Mouse (Mus musculus): ENCODE data around the gene Tnik.

The Tnik gene

GRCm38 (mm10) chr3:28358391-28358790 is 95.4 kb downstream of the Tnik start:
- no peak for DNase-seq

GRCm38 (mm10) chr3:28359138-28359537 is 96.1 kb downstream of the Tnik start:
- no peak for DNase-seq

- no peak for DNase-seq
Measured at GRCm38 (mm10) chr3:28361056-28361455, 98.0 kb downstream of the Tnik start.

GRCm38 (mm10) chr3:28363441-28364125 is 100.6 kb downstream of the Tnik start:
- no peak for DNase-seq

GRCm38 (mm10) chr3:28368746-28369145 is 105.7 kb downstream of the Tnik start:
- DNase-seq: no peak

- no peak for DNase-seq
Measured at GRCm38 (mm10) chr3:28369266-28369665, 106.3 kb downstream of the Tnik start.

- DNase-seq: peak; percentile 37
Measured at GRCm38 (mm10) chr3:28369698-28370097, 106.7 kb downstream of the Tnik start.

- DNase-seq: no peak
Measured at GRCm38 (mm10) chr3:28371583-28371982, 108.6 kb downstream of the Tnik start.

- DNase-seq: no peak
Measured at GRCm38 (mm10) chr3:28372459-28372858, 109.4 kb downstream of the Tnik start.

GRCm38 (mm10) chr3:28374738-28375510 is 111.9 kb downstream of the Tnik start:
- DNase-seq: no peak

GRCm38 (mm10) chr3:28380224-28380623 is 117.2 kb downstream of the Tnik start:
- no peak for DNase-seq

GRCm38 (mm10) chr3:28383526-28384126 is 120.6 kb downstream of the Tnik start:
- DNase-seq: no peak

- no peak for DNase-seq
Measured at GRCm38 (mm10) chr3:28385199-28385975, 122.4 kb downstream of the Tnik start.

GRCm38 (mm10) chr3:28388540-28388939 is 125.5 kb downstream of the Tnik start:
- DNase-seq: no peak

GRCm38 (mm10) chr3:28390183-28390582 is 127.2 kb downstream of the Tnik start:
- peak; percentile 67 for DNase-seq

- DNase-seq: no peak
Measured at GRCm38 (mm10) chr3:28392542-28392941, 129.5 kb downstream of the Tnik start.

GRCm38 (mm10) chr3:28398781-28399180 is 135.8 kb downstream of the Tnik start:
- DNase-seq: no peak

GRCm38 (mm10) chr3:28399593-28400216 is 136.7 kb downstream of the Tnik start:
- no peak for DNase-seq

GRCm38 (mm10) chr3:28401335-28401734 is 138.3 kb downstream of the Tnik start:
- no peak for DNase-seq

GRCm38 (mm10) chr3:28402221-28402620 is 139.2 kb downstream of the Tnik start:
- DNase-seq: no peak

- DNase-seq: no peak
Measured at GRCm38 (mm10) chr3:28405391-28405790, 142.4 kb downstream of the Tnik start.

GRCm38 (mm10) chr3:28408859-28409459 is 145.9 kb downstream of the Tnik start:
- peak; percentile 82 for DNase-seq

All from cerebellum, adult 9-11 months (tissue).